Mouse (Mus musculus) urinary bladder, postnatal 14 days (tissue): ENCODE measurements around the gene Csk.

Experiments
- DNase-seq: peaks from one replicate; pipeline ENCODE4 v3.0.0; 2021; ENCODE audit warnings: low spot score

The Csk gene

GRCm38 (mm10) chr9:57638651-57639459 lies 14.6 kb downstream of the Csk start:
- peak; percentile 88 for DNase-seq

DNA sequence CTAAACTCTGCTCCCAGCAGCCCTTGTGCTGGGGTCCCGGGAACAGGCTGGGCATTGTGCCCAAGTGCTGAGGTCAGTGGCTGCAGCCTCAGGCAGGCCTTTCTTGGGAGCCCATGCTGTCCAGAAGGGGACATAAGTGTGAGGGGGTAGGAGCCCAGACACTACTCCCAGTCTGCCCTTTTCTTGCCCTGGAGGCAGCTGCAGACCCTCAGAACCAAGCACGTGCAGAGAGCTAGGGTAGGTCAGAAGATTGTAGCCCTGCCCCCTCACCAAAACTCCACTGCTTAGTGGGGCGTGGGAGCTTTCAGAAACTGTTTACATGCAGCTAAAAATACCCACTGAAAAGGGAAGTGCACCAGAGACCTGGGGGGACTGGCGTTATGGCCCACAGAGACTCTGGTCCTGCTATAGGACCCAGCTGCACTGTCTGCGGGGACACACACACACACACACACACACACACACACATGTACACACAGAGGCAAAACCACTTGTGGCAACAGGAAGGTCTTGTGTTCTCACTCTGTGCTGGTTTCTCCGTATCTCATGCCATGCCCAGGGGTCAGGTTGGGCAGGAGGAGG lies 15.6 kb downstream of the Csk start:
- peak; percentile 56 for DNase-seq

- DNase-seq, result no peak
These were observed 16.2 kb downstream of the Csk start for GRCm38 (mm10) chr9:57637272-57637671.

GRCm38 (mm10) chr9:57633481-57634024 lies 19.9 kb downstream of the Csk start:
- DNase-seq, result no peak

GRCm38 (mm10) chr9:57629118-57629874 lies 24.1 kb downstream of the Csk start:
- peak; percentile 83 for DNase-seq

DNA sequence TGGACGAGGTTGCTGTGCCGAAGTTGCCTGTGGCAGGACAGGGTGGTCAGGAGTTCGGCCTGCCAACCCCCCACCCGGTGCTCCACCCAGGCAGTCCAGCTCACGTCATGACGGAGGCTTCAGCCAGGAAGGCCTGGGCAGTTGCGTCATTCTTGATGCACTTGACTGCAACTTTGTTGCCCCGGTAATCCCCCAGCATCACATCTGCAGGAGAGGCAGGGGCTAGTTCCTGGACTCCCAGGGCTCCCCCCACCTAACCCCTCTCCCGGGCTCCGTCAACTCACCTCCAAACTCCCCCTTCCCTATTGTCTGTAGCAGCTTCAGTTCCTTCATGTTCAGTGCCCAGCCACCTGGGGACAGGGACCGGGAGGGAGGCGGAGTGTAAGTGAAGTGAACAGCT lies 24.7 kb downstream of the Csk start:
- DNase-seq, result no peak

- no peak for DNase-seq
These were observed 25.5 kb downstream of the Csk start for GRCm38 (mm10) chr9:57627892-57628291.

GRCm38 (mm10) chr9:57627191-57627590 lies 26.2 kb downstream of the Csk start:
- no peak for DNase-seq

- DNase-seq, result no peak
These were observed 27.5 kb downstream of the Csk start for GRCm38 (mm10) chr9:57625674-57626500.

GRCm38 (mm10) chr9:57624295-57624694 lies 29.1 kb downstream of the Csk start:
- no peak for DNase-seq

DNA sequence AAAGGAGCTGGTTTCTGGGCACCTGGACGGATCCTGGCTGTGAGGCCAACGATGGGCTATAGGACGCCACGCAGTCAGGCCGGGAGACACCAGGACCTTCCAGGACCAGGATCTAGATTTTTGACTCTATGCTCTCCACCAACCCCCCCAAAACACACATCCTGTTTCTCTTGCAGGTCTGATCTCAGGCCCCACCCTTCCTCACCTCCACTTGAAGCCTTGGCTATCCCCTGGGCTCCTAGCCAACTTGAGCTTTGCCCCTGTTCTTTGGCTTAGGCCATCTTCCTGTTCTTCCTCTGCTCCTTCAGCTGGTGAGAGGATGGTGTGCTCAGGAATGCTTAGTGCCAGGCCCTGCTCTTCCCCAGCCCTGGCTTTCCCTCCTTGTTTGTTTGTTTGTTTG lies 32.8 kb downstream of the Csk start, which contains the start of gene Lman1l:
Lman1l (minus strand) TSS at position 101 of the 400 bp plus-strand sequence.
- no peak for DNase-seq

DNA sequence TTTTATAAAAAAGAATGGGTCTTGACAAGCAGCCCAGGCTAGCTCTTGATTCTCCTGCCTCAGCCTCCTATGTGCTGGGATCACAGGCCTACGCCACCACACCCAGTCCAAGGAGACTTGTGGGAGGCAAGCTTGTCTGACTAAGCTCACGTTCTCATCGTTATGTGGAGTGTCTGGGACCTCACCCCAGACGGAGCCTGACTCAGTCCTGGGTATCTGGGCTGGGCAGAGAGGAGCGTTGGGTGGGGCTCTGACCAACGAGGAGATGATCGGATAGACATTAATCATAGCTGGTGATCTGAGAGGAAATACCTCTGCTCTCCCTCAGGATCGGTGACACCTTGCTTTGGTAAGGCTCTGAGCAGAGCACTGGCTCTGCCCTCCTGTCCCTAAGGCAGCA lies 34.6 kb downstream of the Csk start:
- no peak for DNase-seq

GRCm38 (mm10) chr9:57617556-57618169 lies 35.8 kb downstream of the Csk start:
- DNase-seq, result no peak

DNA sequence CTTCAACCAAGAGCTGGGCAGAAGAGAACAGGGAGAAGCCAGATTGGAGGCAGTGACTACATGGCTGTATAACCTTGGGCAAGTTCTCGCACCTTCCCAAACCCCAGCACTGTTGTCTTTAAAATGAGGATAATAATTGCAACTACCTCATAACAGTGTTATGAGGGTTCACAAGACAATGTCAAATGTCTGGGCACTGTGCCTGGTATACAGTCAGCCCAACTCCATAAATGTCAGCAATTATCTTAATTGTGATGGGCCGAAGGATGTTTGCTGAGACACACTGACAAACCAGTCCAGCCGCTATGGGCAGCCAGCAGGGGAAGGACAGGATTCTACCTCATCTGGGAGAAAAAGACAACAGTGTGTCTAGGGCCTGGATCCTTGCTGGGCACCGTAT lies 38.6 kb downstream of the Csk start:
- DNase-seq, result no peak

GRCm38 (mm10) chr9:57613975-57614374 lies 39.5 kb downstream of the Csk start:
- DNase-seq, result no peak

GRCm38 (mm10) chr9:57612587-57612986 lies 40.8 kb downstream of the Csk start:
- no peak for DNase-seq

DNA sequence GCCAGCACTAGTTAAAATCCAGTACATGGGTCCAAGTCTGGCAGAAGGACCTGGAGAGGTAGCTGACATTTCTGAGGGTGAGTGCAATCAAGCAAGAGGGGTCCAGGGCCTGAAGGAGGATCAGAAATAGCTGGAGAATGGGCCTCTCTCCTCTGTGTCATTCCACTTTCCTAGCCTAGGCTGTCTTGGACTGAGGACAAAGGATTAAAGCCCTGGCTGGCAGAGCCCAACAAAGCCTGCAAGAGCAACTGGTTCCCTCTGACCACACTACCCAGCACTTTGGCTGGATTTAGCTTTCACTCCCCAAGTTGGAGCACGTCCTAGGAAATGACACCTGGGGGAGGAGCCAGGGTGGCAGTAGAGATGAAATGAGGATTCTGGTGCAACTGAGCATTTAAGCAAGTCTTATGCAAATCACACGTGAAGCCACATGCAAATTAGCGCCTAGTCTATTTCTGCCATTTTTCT lies 43.0 kb downstream of the Csk start:
- no peak for DNase-seq

DNA sequence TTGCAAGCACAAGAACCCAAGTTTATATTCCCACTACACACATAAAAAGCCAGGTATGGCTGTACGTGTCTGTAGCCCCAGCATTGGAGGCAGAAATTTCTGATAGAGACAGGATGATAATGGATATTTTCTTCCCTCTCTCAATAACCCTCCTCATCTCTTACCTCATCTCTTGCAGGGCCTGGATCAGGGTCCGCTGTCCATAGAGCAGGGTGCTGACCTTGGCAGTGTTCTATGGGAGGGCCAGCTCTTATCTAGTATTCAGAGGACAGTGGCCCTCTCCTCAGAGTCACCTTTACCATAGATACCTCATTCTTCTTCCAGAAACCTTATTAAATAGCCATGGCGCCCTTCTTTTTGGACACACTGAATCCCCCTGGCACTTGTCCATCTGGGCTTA lies 43.6 kb downstream of the Csk start:
- no peak for DNase-seq

DNA sequence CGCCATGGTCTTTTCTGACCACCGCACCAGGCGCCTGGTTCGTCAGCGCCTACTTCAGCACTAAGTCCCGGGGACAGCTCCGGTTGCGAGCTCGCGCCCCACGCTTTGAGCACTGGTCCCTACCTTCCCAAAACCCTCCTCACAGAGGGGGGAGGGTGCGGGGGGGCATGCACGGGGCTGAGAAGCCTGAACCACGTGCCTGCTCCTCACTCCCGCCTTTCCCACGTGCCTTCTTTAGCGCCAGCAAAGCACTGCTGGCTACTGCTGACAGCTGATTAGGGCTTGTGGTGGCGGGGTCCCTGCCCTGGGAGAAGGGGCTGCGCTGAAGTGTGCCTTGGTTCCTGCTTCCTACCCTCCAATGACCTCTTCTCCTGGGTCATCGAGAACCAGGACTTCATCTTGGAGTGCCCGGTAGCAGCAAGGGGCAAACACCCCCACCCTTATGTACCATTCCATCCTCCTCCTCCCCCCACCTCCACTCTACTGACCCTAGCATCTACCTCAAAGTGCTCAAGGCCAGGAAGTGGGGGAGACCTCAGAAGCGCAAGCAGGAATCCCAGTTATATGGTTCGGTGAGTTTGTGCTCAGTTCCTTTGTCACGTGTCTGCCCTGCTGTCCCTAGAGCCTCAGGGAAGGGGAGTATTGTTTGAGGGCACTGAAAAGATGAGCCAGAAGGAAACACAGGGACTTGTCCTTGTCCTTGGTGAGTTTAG lies 47.1 kb downstream of the Csk start, which contains the start of gene Cplx3:
Cplx3 (minus strand) TSS at position 143 of the 713 bp plus-strand sequence.
- DNase-seq, result peak; percentile 52

DNA sequence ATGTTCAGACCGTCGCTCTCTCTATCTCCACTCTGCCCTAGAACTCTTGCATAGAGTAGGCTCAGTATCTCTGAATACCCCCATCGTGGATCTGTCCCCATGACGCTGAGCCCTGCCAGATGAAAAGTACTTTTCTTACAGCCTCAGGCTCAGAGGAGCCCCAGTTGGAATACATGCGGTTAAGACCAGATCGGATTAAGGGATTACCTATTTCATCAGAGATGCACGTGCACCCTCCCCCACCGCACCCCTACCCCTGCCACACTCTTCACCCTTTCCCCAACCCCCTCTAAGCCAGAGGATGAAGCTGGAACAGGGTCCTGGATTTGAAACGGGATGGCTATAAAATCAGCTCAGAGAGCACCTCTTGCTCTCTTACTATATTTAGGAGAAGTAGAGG lies 47.9 kb downstream of the Csk start:
- no peak for DNase-seq
